Mouse (Mus musculus) cerebellum, postnatal 14 days (tissue): ENCODE measurements at regions not wholly inside any gene's neighbourhood (a gene's known extent, or its start where the extent isn't known, plus 50 kb on each side); places are given as distances from the start of the nearest gene placed in this dataset.

Experiments used
- DNase-seq, 2 experiments: peaks; one replicate each; pipeline ENCODE4 v3.0.0; 2021; ENCODE audit warnings: mixed read lengths in 2 of 2

DNA sequence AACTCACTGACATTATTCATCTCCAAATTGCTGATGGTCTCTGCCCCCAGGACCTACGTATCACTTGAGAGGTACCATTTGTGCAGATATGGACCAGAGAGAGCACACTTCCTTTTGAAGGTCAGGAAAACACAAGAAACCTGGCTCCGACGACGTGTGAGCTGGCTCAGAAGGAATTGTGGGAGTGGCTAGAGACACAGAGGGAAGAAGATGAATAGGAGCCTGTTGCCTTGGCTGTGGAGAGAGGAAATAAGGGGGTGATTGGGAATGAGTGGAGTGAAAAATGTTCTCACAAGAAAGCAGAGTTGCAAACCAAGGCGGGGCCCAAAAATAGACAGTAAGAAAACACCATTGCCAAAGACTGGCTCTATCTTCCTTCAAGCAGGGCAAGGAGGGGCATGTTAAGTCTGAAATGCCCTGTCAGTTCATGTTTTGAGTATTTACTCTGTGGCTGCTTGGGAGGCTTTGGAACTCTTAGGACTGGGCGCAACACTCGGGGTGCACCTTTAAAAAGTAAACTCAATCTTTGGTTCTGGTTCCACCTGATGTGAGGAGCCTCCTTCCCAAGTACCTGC lies 111.6 kb upstream of the Mylip start:
- no peak for DNase-seq

DNA sequence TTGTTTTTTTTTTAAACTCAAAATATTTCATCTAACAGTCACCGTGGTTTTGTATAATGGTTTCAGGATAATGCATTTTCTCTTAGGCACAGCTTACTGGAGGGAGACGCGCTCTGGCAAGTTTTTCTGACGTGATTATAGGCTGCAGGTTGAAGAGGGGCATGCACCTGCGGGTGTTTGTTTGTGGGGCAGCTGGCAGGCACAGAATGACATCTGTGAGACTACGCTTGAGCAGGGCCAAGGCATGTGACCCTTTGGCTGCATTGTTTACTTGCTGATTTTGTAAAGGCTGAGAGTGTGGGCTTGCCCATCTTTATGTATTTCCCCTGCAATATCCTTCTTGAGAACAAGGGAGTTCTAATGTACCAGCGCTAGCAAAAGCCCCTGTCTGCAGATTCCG lies 108.4 kb upstream of the Mylip start:
- DNase-seq = peak in 1 of 2 experiments; percentile 12

DNA sequence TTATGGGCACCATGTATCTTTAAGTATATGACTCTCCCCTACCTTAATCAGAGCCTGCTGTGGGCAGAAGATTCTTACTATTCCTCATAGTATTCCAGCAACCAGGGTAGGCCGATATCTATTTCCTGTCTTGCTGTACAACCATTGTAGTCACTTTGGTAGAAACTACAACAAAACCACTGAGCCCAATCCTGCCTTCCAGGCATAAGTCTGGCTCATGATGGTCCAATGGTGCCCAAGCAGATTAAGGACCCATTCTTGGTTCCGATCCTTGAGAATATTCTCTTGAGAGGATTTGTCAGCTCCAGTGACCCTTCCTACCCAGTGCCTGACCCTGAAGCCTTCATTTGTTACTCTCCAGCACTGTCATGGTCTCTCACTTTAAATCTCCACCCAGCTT lies 102.9 kb upstream of the Mylip start:
- no peak for DNase-seq

DNA sequence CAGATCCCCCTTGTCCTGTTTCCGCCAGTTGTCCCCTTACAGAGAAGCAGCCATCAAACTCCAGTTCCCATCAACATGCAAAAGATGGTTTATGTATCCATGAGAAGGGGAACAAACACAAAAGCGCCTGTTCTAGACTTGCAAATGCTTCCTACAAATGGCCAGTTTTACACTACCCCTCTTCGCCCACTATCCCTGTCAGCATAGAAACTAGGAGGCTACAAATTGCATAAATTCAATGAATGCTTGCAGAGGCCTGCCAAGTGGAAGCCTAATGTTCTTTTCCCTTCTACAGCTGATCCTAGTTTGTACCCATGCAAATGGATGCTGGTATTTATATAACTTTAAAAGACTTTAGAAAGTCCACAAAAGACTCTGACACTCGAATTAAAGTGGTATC lies 102.3 kb upstream of the Mylip start:
- DNase-seq = no peak

DNA sequence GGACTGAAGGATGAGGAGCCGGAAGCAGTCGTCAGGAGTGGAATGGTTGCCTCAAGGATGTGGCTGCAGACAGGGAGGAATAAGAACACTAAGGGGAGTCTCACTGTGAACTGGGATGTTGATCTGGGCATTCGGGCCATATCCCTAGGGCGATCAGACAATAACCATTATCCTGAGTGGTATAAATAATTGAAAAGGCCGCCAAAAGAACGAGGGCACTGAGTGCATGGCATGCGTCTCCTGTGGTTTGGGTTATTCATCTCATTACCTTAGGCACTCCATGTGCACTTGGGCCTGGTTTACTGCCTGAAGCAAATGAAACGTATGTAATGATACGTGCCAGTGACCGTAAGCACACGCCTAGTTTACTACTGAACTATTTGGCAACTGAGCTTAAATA lies 99.6 kb upstream of the Mylip start:
- no peak for DNase-seq

DNA sequence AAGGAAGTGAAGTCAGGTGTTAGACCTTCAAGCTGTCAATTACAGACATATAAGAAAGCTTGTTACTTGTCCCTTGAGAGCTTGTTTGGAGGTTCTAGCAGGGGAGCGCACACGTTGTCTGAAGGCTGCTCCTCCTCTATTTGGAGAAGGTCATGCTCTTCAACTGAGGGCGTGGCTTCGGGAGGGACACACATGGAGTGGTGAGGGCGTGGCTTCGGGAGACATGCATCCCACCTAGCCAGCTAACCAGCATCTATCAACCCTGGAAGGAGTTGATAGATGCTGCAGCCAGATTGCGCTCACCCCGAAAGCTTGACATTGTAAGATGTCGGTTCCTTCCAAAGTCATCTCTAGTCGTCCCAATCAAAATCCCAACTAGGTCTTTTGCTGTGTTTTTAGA lies 94.9 kb upstream of the Mylip start:
- DNase-seq = no peak

DNA sequence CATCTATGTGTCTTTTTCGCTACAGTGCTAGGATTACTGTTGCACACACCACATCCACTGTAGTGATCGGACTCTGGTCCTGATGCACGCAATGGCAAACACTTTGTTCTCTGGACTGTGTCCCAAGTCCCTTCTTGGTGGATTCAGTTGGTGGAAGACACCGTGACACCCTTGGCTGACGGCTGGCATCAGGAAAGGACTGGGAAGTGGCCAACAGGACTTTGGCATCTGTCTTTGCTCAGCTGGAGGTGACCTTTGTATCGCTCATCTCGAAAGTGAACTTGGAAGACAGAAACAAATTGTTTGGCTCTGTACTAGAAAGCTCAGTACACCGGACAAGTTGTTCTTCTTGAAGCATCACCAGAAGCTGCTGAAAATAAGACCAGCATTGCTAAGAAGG lies 88.9 kb upstream of the Mylip start:
- peak in 1 of 2 experiments; percentile 20 for DNase-seq

DNA sequence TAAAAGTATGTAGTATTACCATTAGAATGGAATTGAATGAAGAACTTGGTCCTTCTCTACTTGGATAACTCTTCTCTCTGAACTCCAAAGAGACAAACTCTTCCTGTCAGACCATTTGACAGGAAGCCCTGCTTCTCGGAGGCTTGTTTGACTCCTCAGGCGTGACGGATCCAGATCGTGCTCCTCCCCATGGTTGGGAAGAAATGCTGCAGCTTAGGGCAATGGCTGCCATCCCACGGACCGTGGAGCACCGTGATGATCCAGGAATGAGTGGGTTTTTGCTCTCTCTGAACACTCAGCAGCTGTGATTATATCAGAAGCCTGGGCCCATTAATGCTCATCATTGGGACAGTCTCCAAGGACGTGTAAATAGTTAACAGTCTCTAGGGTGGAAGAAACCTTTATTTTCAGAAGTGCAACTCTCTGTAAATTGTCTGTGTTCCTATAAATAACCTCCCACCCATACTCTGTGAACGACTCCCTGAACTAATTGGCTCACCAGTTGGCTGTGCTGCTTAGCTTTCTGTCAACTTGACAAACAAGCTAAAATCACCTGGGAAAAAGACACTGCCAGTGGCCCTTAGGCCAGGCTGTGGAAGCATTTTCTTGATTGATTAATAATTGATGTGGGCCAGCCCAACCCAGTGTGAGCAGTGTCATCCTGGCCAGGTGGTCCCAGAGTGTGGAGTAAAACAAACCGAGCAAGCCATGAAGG lies 88.2 kb upstream of the Mylip start:
- peak in 1 of 2 experiments; percentile 5 for DNase-seq

DNA sequence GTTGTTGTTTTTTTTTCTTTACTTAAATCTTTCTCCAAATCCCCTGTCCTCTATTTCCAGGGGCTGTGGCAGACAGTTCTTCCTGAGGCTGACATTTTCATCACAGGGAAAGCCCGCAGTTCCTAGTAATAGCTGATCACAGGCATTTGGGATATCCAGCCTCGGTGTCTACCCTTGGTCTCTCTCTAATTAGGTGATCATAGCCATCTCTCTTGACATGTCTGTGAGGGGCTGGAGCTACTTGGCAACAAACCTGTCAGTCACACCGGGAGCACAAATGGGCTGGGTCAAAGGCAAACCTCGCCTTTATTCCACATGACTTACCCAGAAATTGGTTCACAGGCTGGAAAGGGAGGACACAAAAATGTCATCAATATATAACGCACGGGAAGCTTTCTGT lies 86.7 kb upstream of the Mylip start:
- DNase-seq = no peak

DNA sequence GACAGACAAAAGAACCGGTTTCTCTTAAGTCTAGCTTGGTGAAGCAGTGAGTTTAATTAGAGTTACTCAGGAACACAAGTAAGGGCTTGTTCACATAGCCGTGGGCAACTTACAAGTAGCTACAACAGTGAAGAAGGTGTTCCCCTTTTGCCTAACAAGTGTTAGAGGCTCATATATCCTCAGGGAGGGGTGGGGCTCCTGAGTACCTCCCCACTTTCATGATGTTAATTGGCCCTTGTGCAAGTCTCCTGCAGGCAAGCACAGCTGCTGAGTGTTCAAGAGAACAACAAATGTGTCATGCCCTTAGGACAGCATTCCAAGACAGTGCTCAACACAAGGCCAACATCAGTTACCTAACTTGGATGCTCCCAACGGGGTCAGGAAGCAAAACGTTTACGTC lies 83.4 kb upstream of the Mylip start:
- DNase-seq = no peak

DNA sequence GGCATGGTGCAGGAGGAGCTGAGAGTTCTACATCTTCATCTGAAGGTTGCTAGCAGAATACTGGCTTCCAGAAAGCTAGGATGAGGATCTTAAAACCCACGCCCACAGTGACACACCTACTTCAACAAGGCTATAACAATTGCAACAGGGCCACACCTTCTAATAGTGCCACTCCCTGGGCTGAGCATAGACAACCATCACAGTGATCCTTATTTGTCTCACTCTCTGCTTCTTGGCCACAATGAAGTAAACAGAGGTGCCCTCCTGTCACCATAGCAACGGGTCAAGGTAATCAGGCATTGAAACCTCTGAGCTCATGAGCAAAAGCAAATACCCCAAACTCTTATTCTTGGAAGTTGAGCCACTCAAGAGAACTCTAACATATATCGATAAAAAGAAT lies 82.3 kb upstream of the Mylip start:
- no peak for DNase-seq

DNA sequence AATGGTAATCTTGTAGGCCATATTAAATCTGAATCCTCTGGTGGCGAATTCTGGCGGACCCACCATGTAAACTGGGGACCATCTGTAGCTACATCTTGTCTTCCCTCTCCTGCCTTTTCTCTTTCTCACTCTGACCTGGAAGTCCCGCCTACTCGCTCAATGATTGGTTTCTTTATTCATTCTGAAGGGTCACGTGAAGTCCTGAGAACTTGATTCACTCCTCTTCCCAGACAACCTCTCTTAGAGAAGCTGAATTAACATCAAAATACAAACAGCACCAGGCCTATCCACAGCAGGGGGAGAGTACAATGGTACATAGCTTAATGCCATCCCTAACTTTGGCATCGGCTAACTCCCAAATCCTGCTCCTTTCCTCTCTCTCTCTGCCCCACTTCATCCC lies 69.9 kb upstream of the Mylip start:
- no peak for DNase-seq

DNA sequence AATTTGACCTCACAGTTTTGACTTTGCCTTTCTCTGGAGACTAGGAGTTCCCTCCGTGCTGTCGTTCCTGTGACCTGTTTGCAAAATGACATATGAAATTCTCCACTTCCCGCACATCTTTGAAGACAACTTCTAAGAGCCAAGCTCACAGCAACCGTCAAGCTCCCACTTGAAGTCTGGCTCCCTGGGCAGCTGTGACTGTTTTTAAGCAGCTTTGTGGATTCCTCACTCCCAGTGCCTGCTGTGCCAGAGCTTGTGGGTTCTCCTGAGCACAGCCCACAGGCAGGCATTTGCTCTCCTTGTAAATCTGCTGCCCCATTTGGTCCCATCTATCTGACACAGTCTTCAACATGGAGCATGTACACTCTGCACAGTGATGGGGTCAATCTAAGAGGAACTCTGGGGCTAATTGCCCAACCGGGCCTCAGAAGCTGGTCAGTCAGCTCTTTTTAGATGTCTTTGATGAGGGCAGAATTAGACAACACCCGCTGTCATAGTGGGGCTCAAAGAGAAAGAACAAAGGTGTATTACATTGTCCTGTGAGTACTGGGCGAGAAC lies 63.7 kb upstream of the Mylip start:
- no peak for DNase-seq

DNA sequence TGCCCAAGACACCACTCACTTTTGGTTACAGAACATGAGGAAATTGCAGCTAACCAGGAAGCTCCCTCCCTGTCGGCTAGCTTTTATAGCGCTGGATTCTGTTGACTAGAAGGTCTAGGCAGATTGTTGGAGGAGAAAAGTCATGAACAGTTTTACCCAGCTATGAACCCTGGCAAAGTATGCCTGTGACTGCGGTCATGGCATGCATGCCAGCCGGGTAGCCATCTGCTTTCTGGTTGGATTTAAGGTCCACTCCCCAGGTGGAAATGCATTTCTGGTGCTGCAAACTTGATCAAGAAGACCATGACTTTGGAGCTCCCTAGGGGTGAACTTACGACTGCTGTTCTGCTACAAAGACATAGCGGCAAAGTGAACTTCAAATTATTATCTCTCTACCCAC lies 62.8 kb upstream of the Mylip start:
- DNase-seq = peak; percentile 23 to 51

DNA sequence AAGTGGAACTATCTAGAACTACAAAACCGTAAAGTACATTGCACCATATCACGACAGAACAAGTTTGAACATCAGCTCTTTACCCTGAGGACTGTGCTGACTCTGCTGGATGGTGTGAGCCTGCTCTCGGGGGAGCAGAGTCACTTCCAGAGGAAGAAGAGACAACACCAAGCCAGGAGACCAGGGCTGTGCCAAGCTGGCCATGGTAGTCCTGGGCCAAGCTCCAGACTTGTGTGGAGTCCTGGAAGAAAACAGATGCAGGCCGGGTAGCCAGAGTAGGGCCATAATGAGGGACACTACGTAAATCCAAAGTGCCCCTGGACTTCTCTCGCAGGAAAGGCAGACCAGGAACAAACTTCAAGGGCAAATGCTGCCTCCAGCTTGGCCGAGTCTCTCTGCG lies 59.0 kb upstream of the Mylip start:
- DNase-seq = peak; percentile 10 to 33

DNA sequence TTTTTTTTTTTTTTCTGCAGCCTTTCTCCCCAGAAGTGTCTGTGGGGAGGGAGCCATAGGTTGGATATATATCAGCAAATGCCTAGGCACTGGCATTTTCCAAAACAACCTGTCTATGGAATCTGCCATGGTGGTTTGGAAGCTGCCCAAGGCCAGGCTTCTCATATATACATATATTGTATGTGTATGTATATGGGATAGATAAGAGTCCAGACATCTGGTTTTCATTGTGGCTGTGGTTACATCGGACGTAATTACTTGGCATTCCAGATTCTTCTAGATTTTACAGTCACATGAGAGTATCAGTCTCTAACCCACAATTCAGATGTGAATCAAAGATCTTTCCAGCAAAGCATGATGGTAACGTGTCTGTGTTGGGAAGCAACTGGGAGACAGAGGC lies 57.5 kb upstream of the Mylip start:
- DNase-seq = no peak

DNA sequence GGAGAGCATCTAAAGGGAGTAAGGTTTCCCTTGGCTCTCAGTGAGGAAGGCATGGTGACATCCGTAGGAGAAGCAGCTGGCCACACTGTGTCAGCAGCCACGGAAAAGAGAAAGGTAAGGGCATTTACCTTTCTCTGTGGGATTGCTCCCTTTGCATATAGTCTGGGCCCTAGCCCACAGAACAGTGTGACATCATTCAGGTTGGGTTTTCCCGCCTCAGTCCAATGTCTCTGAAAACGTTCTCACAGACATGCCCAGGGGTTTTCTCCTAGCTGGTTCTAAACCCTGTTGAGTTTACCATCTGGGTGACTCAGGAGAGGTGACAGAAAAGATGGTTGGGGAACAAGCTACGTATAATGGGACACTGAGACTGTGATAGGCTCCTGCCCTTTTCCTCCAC lies 55.9 kb upstream of the Mylip start:
- no peak for DNase-seq
